Mouse (Mus musculus) left cerebral cortex, postnatal 10 days (tissue): ENCODE data around the gene Babam1. TPM values are rescaled to one million over a fixed set of nuclear protein-coding genes. Genes with fewer than 3 reads are reported as not detected.

ENCODE experiments used
- DNase-seq, 2 experiments: peaks; one replicate each; pipeline ENCODE4 v3.0.0; 2021 to 2022; ENCODE audit warnings: low spot score in 2 of 2, mixed read lengths in 1 of 2; ENCODE audit errors: extremely low spot score in 1 of 2
- intact Hi-C: fragments of 180-260 bp; cut with DNase I; formaldehyde crosslinking; loops from one replicate; pipeline ENCODE4 v1.15.1; 2025
- total RNA-seq, 2 experiments: library from RNA; stranded (reverse); gene quantifications; 2 replicates each; pipeline ENCODE4 v1.2.3; 2021

Babam1 gene
- 10 to 100 TPM; 73.4 to 86.2 TPM for total RNA-seq

DNA sequence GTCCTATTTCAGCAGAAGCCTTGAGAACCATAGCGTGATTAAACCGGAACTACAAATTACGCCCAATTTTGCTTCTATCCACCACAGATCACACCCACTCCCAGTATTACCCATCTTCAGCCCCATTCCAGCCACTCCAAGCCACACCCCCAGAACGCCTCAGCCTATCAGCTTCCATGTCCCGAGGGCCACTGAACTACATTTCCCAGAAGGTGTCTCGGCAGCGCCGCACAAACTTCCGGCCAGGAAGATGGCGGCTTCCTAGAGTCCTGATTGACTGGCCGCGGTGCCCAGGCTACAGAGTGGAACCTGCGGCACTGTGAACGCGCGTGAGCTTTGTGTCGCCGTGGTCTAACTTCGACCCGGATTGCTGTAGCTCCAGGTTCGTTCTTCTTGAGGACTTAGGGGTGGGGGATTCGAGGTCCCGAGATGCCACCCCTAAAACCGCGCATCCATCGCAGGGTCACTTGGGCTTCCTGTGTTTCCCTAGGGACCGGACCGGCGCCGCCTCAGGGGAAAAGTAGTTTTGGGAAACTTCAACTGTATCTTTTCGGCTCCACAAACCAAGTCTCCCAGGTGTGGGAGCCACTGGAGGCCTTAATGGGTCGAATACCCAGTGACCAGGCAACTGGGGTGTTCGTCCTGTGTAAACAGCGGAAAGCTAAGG lies at the start of gene Babam1:
Gene Babam1 (plus strand): TSS at position 223 of the 667 bp plus-strand sequence.
- intact Hi-C loops = no loop called here
- peak; percentile 95 to 96 for DNase-seq

DNA sequence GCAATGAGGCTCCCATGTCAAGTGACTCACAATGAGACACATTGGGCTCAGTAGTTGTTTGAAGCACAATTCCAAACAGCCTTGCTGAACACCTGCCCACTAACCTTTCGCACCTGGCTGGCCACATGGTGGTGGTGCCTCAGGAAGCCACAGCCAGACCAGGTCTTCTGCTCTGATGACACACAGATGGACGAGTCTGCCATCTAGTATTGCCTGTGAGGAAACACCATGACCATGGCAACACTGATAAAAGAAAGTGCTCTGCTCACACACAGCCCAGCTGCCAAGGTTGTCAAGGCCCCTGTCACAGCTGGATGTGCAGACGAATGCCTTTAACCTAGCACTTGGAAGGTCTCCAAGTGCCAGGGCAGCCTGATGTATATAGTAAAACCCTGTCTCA lies 45.5 kb upstream of the Babam1 start:
- DNase-seq = no peak
- intact Hi-C loops = no loop called here

DNA sequence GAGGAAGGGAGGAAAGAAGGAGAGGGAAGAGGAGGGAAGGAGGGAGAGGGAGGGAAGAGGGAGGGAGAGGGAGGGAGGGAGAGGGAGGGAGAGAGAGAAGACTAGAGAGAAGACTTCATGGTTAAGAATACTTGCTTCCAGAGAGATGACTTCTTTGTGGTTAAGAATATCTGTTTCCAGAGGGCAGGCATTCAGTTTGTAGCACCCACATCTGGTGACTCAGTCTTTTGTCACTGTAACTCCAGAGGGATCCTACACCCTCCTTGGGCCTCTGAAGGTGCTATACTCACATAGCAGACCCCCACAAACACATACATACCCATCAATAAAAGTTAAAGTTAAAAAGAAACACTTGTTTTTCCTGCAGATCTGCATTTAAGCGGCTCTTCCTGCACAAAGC lies 45.1 kb upstream of the Babam1 start:
- intact Hi-C loops = no loop called here
- no peak for DNase-seq

DNA sequence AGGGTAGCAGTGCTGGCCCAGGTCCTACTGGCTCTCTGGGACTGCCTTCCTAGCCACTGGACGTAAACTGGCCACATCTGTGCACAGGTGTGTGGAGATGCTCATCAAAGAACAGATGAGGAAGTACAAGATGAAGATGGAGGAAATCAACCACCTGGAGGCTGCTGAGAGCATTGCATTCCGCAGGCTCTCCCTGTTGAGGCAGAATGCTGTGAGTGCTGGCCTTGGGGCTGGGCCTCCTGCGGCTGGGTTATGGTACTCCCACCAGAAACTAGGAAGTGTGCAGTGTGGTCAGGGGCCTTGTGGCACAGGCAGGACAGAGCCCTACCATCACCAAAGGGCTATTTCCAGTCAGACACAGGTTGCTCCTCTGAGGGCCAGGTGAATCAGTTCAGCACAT lies 38.6 kb upstream of the Babam1 start:
- DNase-seq = no peak
- intact Hi-C loops = no loop called here

DNA sequence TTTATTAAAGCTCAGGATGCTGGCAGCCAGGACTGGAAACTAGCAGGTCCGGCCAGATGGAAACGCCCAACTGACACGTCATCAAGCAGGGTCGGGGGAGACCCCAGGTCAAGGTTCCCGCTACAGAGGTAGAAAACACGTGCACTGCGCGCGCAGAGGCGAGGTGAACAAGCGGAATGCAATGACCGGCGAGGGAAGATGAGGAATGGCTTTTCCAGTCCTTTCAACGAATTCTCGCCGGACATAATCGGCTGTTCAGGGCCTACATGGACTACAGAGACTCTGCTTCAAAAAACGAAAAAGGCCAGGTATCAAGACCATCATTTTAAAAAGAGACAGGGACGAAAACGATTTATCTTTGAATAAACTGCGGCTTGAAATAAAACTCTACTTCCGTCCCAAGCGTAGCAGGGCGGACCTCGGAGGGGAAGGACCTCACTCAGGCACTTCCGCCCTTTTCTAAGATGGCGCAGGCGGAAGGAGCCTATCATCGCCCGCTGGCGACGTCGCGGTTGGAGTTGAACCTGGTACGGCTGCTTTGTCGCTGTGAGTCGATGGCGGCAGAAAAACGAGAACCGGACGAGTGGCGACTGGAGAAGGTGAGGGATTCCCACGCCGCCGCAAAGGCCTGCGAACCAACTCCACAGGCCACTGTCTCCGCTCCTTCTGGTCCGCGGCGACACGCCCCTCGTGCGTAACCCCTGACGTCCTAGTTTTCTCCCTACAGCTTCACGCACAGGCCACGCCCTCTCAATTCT lies 29.7 kb upstream of the Babam1 start, which contains the start of gene Use1:
Gene Use1 (plus strand): TSS at position 78 of the 758 bp plus-strand sequence.
- peak; percentile 86 to 93 for DNase-seq
- intact Hi-C loops = no loop called here

DNA sequence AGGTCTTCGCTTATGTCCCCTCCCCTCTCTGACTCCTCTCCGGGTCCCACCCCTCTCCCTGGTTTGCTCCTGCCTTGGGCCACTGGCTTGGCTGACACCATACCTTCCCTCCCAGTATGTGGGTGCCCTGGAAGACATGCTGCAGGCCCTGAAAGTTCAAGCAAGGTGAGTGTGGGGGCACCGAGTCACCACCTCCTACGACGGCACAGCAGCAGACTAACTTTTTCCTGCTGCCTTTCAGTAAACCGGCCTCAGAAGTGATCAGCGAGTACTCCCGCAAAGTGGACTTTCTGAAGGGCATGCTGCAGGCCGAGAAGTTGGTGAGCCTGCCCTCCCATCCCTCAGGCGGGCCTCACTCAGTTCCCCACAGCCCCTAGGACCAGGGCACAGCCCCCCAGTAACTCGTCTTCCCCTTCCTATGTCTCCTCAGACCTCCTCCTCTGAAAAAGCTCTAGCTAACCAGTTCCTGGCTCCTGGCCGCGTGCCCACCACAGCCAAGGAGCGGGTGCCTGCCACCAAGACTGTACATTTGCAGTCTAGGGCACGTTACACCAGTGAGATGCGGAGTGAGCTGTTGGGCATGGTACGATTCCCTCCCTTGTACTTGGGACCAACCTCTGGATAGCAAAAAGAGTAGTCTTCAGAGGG lies 29.0 kb upstream of the Babam1 start:
- intact Hi-C loops = no loop called here
- DNase-seq = peak in 1 of 2 experiments; percentile 50

DNA sequence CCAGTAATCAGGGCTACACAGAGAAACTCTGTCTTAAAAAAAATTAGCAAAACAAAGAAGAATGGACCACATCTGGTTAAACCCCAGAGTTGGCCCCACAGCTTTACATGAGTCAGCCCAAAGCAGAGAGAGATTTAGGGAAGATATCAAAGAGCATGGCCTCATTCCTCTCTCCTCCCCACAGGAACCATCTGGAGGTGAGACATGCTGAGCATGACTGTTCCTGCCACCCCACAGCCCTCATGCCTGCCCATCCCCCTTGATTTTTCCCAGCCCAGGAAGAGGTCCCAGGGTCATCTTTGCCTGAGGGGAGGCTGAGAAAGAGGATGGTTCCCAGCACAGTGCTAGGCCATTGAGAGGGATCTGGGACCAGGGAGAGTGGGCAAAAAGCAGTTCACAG lies 28.3 kb upstream of the Babam1 start:
- intact Hi-C loops = no loop called here
- DNase-seq = no peak

DNA sequence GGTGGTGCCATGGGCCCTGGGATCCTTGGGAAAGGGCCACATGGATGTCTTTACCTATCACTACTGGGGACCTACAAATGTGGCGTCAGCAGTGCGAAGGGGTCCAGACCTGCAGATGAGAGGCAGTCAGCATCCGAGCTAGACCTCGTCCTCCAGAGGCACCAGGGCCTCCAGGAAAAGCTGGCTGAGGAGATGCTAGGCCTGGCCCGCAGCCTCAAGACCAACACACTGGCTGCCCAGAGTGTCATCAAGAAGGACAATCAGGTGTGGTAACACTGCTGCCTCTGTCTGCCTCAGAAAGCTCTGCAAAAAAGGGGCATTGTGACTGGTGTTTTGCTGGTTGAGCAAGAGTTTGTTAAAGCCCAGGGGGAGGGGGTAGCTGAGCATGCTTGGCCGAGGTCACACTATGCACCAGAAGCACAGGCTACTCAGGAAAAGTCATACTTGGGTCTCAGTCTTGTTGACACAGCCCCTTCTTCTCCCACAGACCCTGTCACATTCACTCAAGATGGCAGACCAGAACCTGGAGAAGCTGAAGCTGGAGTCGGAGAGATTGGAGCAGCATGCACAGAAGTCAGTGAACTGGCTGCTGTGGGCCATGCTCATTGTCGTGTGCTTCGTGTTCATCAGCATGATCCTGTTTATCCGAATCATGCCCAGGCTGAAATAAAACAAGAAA lies 27.5 kb upstream of the Babam1 start:
- intact Hi-C loops = no loop called here
- no peak for DNase-seq

DNA sequence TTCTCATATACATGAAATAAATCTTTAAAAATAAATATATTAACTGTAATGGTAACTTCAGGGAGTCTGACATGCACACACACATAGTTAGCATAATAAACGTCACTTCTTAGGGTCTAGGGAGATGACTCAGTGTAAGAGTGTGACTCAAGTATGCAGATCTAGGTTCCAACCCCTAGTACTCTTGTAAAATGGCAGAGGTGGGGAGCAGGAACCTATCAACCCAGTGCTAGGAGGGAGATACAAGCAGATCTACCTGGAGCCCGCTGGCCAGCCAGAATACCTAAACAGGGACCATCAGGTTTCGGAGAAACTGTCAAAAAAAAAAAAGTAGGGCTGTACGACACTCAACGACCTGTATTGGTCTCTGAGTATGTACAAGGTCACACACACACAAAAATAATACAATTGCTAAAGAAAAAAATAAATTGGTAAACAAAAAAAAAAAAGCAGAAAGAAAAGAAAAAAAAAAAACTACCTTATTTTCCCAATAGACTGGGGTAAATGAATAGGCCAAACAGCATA lies 25.9 kb upstream of the Babam1 start:
- no peak for DNase-seq
- intact Hi-C loops = no loop called here

DNA sequence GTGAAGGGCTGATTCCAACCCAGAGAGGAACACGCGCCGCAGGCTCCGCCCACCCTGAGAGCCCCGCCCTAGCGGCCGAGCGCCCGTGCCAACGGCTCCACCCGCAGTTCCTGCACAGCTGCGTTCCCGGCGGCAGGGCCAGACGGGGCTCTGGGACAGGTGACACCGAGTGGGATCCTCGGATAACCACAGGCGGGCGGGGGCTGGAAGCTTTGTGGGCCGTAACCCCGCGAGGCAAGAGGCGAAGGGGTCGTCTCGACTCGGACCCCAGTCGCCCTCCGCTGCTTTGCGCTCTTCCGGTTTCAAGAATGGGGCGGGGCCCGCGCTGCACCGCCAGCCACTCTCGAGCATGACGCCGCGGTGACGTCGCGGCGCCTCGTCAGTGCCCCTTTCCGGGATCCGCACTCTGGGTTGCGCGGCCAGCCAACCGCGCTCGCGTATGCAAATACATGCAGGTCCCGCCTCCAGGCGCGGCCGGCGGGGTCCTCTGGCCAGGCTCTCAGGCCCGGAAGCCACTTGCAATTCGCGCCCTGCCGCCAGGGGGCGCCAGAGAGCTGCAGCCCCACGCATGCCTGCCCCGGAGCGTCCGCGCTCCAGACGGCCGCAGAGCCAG lies 25.3 kb upstream of the Babam1 start, which contains the start of gene Ocel1:
Gene Ocel1 (plus strand): TSS at position 63 of the 613 bp plus-strand sequence.
- intact Hi-C loops = no loop called here

DNA sequence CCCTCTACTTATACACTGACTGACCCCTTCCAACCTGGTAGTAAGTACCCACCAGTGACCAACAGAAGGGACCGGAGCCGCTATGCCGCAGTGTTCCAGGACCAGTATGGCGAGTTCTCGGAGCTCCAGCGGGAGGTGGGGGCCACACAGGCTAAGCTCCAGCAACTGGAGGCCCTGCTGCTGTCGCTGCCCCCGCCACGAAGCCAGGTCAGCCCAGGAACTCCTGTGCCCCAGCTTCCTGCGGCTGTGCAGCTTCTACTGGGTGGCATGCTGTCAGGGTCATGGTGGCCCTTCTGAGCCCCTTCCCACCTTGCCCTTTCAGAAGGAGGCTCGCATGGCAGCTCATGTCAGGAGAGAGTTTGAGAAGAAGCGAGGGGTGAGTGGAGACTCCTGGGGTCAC lies 24.2 kb upstream of the Babam1 start:
- intact Hi-C loops = no loop called here

More for the DNA sequence above, 25.3 kb upstream of the Babam1 start, which contains the start of gene Ocel1:
- DNase-seq = peak; percentile 95 to 99

DNA sequence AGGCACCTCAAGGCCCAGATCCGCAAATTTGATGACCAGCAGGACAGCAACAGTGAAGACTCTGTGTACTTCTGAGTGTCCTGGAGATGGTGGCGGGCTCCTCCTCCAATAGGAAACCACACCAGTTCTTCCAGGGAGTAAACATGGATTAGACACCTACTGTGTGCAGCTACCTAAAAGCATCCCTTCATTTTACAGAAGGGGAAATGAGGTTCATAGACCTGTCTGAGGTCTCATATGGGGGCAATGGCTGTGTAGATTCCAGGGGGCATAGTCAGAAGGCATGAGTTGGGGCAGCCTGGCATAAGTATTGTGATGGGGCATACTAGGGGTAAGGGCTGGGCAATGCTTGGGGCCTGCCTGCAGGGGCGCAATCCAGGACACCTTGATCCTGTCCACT lies 23.7 kb upstream of the Babam1 start:
- peak in 1 of 2 experiments; percentile 19 for DNase-seq
- intact Hi-C loops = no loop called here

More for the DNA sequence above, 24.2 kb upstream of the Babam1 start:
- DNase-seq = peak in 1 of 2 experiments; percentile 49

DNA sequence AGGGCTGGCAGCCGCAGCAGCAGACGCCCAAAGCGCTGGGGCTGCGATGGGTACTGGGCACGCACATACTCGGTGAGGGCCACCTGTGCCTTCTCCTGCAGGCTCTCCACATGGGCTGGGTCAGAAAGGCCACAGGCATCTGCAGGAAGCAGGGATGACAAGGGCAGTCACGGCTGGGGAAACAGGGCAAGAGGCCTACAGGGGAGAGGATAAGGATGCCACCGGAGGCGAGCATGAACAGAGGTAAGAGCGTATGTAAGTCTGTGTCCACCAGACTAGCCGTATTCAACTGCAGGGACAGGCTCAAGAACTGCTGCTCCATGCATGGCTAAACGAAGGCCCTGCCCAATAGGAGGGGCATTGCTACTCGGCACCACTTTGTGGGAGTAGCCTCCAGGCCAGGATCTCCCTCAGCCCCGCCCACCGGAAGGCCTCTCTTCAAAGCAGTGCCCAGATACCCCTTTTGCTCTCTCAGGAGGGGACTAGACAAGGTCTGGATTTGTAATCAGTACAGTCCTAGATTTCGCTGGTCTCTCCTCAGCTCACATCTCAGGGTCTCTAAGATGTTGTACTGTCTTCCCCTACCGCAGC lies 21.9 kb upstream of the Babam1 start:
- intact Hi-C loops = loop anchor here (5.0 kb wide), 1 partner anchor 477 kb away; the partner anchor contains the start of gene Rpl18a
- DNase-seq = peak in 1 of 2 experiments; percentile 66

DNA sequence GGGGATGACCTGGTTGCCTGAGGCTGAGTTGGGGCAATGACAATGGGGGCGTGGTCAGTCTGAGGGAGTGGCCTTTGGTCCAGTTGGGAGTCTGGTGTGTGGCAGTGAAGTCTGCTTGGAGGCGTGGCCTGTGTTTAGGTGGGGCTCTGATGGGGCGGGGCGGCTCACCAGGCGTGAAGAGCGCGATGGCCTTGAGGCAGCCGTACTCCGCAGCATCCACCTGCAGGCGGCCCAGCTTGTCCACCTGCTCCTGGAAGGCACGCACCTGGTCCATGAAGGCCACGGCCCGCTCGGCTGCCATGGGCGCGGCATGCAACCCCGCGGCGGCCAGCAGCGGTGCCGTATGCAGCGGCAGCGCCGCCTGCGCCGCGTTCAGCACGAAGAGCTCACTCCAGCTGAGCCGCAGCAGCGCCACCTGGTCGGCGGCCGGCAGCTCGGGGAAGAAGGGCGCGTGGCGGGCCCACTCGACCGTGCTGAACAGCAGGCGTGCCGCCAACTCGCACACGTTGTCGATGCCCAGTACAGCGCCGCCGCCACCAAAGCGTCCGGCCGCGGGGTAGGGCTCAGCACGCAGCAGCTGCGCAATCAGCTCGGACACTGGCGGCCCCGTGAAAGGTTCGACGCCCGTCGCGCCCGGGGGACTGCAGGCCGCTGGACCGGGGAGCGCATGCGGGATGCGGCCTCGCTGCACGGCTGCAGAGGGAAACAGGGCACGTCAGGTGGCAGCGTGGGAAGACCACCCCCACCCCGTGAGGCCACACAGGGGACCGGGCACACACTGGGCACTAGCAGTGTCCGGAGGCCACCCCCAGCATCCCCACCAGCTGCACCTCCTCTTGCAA lies 20.9 kb upstream of the Babam1 start:
- peak in 1 of 2 experiments; percentile 84 for DNase-seq
- intact Hi-C loops = loop anchor here (5.0 kb wide), 1 partner anchor 479 kb away; the partner anchor contains the start of gene Rpl18a

DNA sequence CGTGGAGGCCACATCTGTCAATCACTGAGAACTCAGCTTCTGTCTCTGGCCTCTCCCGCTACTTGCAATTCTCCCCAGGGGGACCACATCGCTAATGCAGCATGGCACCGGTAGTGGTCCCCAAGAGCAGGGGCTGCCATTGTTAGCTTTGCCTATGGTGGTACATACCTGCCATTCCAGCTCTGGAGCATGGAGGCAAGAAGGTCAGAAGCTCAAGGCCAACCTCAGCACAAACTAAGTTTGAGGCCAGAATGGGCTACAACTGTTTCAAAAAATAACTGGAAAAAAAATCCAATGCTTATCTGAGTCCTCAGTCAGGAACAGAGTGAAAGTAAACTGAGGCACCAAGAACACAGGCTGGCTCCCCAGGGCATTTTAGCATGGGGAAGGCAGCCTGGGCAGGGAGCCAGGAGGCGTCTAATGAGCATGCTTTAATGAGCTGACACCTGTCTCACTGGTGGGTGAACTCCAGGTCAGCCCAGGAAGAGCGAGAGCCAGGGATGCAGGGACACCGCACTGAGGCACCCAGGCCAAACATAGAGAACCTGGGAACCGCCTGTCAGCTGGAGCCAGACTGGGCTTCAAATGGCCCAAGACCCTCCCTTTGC lies 20.1 kb upstream of the Babam1 start:
- DNase-seq = peak in 1 of 2 experiments; percentile 48
- intact Hi-C loops = loop anchor here (5.0 kb wide), 1 partner anchor 479 kb away; the partner anchor contains the start of gene Rpl18a

DNA sequence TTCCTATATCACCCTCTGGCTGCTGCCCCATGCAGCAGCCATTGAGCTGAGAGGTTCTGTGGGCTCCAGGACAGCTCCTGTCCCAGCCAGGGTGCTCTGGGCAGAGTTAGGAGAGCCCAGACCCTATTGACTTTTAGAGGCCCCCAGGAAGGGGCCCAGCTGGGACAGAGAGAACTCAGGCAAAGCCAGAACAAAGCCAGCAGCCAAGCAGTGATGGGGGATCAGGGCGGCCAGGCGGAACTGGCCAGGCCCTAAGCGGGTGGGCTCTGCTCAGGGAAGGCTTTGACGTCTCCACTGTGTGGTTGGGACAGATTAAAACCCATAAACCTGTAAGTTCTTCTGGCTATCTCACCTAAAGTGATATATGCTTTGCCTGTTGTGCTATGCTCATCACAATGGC lies 17.7 kb upstream of the Babam1 start:
- DNase-seq = peak in 1 of 2 experiments; percentile 20
- intact Hi-C loops = loop anchor here (5.0 kb wide), 1 partner anchor 482 kb away; the partner anchor contains the start of gene Rpl18a
